ENCODE assay signal across 19 mouse cellular contexts in the genomic region with DNA sequence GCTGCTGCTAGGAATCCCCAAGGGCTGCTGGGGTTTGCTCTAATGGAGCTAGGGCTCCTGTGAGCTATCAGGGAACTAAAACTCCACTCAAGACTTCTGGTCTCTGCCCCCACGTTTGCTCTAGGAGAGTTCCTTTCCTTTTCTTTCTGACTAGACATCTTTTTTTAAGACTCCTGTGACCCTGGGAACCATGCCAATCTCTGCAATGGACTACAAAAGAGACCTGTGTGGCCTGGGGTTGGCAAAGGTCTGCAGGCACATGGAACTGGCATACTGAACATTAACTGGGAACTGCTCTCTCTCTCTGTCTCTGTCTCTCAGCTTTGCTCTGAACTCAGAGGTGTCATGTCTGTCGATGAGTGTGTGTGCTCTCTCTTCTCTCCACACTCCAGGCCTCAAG. TPM values are rescaled to one million over a fixed set of nuclear protein-coding genes. Genes with fewer than 3 reads are reported as not detected.
"Had no signal": no experiment of that assay in that cellular context is flagged by ENCODE, and none has a peak within 500 bp of the region (broad histone marks: within the 10 kb centered on the region; RNA-seq: fewer than 3 reads in every experiment).

No protein-coding gene starts in this region.

- DNase-seq: kidney, adult 11 months; kidney, adult 9 months; kidney, postnatal 10 days; kidney, postnatal 4 days; lung, postnatal 14 days; right cerebral cortex, adult 18-20 months; right cerebral cortex, postnatal 25 days; thymus, adult 18-20 months had no signal

RNA-seq across cellular contexts. Expression of gene Otof, which starts 46.4 kb away (rescaled TPM):
- polyA plus RNA-seq: liver, embryonic 15.5 days; myocyte had no signal

RNA-seq across cellular contexts. Expression of gene 1700001C02Rik, which starts 50.5 kb away (rescaled TPM):
- total RNA-seq: left cerebral cortex, adult 18-20 months; left cerebral cortex, postnatal 10 days; left cerebral cortex, postnatal 4 days; megakaryocyte-erythroid progenitor cell, adult 5-6 weeks had no signal
- polyA plus RNA-seq: limb, embryonic 13.5 days; liver, embryonic 11.5 days; liver, embryonic 15.5 days; myocyte; neural tube, embryonic 11.5 days; small intestine, adult 2 months; stomach, embryonic 16.5 days had no signal
